Mouse (Mus musculus) embryonic fibroblast, embryonic 13.5 days (primary cell): Measurements from ENCODE around the gene Pdrg1.

ENCODE experiments used
- CTCF ChIP-seq: IDR thresholded peaks from 2 replicates; pipeline ENCODE4 v1.5.1; 2011; ENCODE audit warnings: mild to moderate bottlenecking, control low read depth, low read length, moderate library complexity, borderline replicate concordance; ENCODE audit not compliant: insufficient read depth
- POLR2A ChIP-seq: IDR thresholded peaks from 2 replicates; pipeline ENCODE4 v1.6.1; 2011; ENCODE audit warnings: low read depth, mild to moderate bottlenecking, control low read depth, low read length, moderate library complexity

- TF ChIP-seq CTCF: no peak
- TF ChIP-seq POLR2A: no peak
Measured at GRCm38 (mm10) chr2:152962091-152962793, 53.0 kb downstream of the Pdrg1 start, which contains the start of gene Ttll9.
